Mouse (Mus musculus): Measurements from ENCODE around the gene Gfer.

Gene Gfer

DNA sequence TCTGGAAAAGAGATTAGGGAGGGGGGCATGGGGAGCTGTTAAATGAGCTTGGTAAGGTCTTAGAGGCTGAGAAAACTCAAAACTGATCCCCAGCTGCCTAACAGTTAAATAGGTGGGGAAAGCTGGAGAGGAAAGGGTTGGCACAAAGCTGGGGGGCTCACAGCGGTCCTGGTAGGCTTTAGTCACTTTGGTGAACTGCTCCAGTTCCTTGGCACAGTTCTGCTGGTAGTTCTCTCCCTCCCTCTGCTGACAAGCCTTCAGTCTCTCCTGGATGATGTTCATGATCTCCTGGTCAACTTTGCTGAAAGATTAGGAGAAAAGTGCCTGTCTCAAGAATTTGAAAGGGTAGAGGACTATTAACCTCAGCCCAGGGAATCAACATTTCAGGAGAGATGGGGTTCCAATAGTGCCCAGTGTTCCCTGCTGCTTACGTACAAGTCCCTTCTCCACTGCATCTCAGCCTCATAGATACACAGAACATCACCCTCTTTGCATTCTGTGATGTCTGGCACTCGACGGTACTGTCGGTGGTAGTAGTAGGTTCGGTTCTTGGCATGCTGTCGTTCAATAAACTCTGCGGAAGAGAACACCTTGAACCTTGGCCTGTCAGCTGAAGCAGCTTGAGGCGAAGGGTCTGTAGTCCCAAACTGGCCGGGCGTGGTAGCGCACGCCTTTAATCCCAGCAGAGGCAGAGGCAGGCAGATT is 26.4 kb upstream of the Gfer start:
- 36% methylated on average over 13 of the region's 13 CpGs for WGBS

DNA sequence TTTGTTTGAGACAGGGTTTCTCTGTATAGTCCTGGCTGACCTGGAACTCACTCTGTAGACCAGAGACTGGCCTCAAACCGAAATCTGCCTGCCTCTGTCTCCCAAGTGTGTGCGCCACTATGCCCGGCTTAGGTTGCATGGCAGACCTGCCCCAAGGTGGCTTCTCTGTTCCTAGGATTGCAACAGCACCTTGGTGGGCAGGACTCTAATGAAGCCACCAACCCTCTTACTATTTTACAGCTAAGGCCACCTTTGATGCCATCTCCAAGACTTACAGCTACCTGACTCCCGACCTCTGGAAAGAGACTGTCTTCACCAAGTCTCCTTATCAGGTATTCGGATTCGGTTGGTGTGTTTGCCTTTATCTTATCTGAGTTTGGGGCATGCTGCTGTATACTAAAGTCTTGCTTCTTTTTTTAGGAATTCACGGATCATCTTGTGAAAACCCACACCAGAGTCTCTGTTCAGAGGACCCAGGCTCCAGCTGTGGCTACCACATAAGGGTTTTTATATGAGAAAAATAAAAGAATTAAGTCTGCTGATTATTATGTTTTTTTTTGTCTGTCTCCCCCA is 25.5 kb upstream of the Gfer start:
- WGBS = 51% methylated on average over 7 of the region's 7 CpGs

DNA sequence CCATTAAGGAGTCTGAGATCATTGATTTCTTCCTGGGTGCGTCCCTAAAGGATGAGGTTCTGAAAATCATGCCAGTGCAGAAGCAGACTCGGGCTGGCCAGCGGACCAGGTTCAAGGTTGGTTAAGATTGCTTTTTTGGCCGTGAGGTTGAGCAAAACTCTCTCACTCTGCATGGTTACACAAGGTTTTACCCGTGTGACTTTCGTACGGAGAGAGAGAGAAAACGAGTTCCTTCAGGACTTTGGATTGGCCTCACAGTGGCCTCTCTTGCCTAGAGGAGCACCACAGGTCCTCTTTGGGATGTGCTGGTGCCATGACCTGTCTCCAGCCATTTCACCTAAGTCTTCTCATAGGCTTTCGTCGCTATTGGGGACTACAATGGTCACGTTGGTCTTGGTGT is 24.7 kb upstream of the Gfer start:
- 1% methylated on average over 11 of the region's 11 CpGs for WGBS

DNA sequence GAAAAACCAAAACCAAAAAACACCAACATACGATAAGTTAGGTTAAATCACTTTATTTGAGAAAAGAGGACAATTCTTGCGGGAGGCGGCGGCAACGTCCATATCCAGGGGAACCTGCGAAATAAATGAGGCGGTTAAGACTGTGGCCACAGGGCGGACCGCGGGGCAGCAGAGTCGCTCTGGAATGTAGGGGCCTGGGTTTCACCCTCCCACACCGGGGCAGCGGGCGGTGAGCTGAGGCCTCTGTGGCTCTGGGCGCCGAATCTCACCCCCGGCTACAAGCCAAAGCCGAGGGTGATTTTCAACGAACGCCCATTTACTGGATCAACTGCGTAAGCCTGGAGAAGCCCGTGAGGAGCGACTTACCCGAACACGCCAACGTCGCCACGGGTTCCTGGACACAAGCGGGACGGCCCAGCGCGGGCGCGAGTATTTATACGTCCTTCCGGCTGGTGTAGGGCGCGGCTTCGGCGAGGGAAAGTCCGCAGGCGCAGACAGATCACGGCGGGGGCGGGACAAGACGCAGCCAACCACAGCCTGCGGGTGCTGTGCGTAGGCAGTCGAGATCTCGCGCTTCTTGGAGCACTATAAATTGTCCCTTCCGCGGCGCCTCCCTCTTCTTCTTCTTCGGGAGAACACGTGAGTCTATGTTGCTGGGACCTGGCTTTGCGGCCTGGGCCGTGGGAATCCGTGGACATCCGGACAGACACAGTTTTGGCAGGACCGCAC is 23.7 kb upstream of the Gfer start:
- under 1% methylated on average over 61 of the region's 61 CpGs for WGBS

DNA sequence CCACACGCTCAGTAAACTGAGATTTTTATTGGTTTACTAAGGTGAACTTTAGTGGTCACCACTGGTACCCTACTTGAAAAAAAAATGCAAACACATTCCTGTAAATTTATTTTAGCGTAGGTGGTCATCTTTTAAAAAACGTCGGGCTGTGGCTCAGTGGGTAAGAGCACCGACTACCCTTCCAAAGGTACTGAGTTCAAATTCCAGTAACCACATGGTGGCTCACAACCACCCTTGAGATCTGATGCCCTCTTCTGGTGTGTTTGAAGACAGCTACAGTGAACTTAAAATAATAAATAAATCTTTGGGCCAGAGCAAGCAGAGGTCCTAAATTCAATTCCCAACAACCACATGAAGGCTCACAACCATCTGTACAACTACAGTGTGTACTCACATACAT is 23.0 kb upstream of the Gfer start:
- WGBS = 70% methylated on average over 5 of the region's 5 CpGs

DNA sequence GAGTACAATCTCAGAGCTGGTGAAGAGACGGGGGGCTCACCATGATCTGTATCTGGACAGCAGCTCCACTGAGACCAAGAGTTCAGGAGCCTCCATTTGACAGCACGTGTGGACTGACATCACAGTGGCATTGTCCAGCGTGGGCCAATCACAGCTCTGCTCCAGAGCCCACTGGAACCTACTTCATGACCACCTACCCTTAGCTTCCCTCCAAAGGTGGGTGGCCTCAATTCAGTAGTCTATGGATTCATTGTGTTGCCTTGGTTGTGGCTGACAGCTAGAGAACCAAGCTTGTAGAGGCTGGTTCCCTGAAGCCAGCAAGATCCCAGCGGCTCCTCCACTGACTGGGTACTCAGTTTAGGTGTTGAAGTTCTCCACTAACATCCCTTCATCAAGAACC is 22.0 kb upstream of the Gfer start, which contains the start of the genes Rnf151 and Rps2:
Gene Rnf151, minus strand, starts transcription at position 121 of the 400 bp plus-strand sequence.
Gene Rps2, plus strand, starts transcription at position 174 of the 400 bp plus-strand sequence.
- WGBS = 69% methylated on average over 4 of the region's 4 CpGs

DNA sequence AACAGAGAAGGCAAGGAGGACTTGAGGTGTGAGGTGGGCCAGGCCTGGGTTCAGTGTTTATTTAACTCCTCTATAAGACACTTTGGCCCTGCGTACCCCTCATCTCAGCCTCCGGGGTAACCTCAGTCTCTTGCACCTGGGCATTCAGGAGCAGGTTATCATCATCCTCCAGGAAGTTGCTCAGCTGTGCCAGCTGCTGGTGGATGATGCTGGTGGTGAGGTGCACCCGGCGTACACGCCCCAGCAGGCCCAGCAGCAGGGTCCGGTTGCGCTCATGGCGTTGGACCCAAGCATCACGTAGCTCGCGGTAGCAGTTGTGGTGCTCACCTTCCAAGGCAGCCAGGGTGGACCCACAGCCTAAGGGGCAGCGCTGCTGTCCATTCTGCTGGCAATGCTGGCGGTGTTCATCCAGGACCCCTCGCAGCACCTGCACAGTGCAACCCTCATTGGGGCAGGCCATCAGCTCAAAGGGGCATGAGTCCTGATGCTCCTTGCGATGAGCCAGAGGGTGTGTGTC is 20.3 kb upstream of the Gfer start:
- 95% methylated on average over 15 of the region's 15 CpGs for WGBS

DNA sequence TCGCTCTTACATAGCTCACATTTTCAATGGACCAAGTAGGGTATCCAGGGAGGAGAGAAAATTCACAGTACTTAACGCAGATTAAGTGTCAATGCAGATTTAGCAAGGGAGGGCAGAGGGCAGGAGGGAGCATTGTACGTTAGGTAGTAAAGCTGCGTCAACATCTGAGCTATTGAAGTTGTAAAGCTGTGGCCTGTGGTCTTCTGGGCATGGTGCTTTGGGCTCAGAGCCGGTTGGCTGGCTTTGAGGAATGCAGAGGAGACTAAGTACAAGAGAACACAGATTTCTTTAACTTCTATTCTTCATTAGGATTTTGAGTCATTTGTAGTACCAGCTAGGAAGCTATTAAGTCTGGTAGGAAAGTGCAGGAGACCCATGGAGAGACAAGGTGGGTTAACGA is 19.6 kb upstream of the Gfer start:
- 69% methylated on average over 6 of the region's 6 CpGs for WGBS

DNA sequence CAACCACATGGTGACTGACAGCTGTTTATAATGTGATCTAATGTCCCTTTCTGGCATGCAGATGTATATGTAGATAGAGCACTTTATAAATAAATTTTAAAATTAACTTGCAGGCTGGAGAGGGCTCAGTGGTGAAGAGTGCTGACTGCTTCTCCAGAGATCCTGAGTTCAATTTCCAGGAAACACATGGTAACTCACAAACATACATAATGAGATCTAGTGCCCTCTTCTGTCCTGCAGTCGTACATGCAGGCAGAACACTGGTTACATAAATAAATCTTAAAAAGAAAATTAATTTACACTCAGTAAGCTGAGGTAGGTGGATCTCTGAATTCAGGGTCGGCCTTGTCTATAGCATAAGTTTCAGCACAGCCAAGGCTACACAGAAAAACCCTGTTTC is 12.7 kb upstream of the Gfer start:
- WGBS = 15% methylated on average over 2 of the region's 2 CpGs

DNA sequence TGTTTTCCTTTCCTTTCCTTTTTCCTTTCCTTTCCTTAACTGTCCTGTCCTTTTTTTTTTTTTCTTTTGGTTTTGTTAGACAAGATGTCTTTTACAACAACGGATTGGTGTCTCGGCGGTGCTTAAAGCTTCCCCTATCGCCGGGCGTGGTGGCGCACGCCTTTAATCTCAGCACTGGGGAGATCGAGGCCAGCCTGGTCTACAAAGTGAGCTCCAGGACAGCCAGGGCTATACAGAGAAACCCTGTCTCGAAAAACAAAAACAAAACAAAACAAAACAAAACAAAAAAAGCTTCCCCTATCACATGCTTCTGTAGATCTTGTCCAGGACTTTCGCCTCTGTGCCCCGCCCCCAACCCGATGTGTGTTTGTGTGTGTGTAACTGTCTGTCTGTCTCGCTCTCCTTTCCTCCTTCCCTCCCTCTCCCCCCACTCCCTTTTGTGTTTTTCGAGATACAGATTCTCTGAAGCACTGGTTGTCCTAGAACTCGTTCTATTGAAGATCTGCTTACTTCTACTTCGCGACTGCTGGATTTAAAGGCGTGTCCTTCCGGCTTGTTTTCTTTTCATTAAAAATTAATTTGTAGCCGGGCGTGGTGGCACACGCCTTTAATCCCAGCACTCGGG is 12.0 kb upstream of the Gfer start:
- 4% methylated on average over 24 of the region's 24 CpGs for WGBS

DNA sequence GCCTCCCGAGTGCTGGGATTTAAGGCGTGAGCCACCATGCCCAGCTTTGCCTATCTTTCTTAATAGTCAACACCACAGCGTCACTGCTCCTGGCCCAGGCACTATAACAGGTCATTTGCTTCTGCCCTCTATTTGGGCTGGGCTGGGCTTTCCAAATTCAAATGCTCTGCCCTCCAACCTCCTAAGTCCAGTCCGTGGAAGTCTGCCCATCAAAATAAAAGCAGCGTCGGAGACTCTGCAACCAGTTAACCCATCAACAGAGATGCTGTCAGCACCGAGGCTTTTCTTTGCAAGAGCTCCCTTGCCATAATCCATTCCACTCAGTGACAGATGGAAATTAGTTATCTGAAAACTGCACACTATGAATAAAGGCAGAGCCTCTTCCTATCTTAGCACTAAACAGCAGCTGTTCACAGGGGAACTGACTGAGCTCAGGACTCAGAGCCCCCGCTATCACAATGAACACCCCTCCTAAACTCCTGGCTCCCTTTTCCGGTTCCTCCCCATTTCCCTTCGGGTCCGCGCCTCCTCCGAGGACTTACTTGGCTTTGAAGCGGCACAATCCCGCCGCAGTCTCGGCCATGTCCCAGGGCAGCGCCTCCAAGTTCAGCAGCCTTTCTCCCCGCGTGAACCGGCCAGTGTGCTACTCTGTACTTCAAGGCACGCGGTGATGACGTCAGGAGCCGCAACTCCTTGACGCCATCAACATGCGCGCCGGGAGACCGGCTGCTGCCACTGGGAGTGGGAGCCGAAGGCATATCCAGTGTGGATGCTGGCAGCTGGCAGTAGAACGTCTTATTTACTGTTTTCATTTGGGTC is 11.2 kb upstream of the Gfer start, which contains the start of gene Tbl3:
Gene Tbl3, minus strand, starts transcription at position 679 of the 819 bp plus-strand sequence.
- 3% methylated on average over 32 of the region's 32 CpGs for WGBS

DNA sequence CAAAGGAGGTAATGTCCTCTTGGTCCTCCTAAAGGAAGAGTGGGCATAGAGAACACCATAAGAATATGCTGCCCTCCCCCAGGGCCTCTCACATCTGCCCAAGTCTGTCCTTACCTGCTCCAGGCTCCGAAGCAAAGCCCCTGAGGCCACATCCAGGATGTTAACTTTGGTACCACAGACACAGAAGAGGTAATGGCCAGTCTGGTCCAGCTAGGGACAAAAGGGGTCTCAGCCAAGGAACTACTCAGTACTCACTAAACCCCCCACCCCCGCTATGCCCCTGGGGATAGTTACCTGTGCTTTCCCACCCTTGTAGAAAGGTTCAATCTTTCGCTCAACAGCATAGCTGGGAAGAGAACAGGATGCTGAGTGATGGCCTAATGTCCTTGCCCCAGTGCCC is 9.9 kb upstream of the Gfer start:
- WGBS = 95% methylated on average over 3 of the region's 3 CpGs

DNA sequence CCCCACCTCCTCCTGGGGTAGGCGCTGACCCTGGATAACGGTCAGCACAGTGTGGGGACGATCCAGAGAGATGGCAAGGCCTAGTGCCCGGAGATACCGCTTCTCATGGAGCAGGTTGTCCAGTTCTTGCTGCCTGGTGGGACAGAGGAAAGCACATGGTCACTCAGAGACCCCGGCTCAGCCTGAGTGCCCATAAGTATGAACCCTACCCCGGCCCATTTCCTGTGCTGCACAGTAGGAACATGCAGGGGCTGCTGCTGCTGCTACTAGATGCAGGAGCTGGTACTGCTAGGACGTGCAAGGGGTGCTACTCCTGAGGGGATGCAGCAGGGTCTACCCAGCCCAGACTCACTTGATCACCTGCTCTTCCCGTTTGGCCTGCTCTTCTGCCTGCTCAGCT is 5.3 kb upstream of the Gfer start:
- 94% methylated on average over 9 of the region's 9 CpGs for WGBS

DNA sequence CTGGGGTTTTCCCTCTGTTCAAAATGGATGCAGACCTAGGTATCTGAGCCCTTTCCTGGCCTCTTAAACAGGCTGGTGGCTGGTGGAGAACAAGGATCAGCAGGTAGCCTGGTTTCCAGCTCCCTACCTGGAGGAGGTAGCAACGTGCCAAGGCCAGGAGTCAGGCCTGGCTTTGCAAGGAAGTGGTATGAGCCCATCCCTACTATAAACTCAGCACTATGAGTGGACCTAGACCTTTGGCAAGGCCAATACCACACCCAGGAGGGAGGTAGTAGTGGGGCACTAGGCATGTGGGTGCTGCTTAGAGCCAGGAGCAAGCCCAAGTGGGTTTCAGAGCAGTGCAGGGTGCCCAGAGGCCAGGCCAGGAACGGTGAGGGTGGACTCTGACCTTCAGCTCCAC is 3.5 kb upstream of the Gfer start:
- WGBS = 92% methylated on average over 2 of the region's 2 CpGs

DNA sequence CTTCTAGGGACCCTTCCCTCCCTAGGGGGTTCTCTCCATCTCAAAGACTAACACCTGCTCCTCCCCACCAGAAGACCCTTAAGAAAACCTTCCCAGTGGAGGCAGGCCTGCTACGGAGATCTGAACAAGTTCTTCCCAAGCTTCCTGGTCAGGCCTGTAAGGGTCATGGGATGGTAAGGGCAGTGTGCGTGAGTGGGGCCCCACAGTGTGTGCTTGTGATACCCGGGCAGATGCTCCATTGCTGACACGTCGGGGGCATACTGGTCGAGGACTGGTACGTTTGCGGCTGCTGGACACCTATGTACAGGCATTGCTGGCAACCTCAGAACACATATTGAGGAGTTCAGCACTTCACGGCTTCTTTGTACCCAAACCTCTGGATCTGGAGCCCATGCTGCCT is 2.8 kb upstream of the Gfer start:
- 75% methylated on average over 9 of the region's 9 CpGs for WGBS

DNA sequence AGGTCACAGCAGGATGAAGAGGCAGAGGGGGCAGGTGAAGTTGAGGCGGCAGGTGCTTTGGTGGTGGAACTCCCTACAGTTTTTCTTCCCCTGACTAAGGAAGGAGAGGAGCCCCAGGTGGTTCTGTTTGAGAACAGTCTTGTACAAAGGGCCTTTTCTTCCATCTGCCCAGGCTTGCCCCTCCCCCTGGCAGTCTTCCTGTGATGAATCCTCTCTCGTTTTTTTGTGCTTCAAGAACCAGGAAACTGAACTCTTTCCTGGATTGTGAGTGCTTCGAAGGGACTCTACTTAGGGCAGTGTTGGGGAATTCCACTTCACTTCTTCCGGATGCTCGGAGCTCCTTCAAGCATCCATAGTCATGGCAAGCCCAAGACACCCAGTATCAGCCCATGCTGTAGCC is 2.0 kb upstream of the Gfer start:
- WGBS = 15% methylated on average over 5 of the region's 5 CpGs

DNA sequence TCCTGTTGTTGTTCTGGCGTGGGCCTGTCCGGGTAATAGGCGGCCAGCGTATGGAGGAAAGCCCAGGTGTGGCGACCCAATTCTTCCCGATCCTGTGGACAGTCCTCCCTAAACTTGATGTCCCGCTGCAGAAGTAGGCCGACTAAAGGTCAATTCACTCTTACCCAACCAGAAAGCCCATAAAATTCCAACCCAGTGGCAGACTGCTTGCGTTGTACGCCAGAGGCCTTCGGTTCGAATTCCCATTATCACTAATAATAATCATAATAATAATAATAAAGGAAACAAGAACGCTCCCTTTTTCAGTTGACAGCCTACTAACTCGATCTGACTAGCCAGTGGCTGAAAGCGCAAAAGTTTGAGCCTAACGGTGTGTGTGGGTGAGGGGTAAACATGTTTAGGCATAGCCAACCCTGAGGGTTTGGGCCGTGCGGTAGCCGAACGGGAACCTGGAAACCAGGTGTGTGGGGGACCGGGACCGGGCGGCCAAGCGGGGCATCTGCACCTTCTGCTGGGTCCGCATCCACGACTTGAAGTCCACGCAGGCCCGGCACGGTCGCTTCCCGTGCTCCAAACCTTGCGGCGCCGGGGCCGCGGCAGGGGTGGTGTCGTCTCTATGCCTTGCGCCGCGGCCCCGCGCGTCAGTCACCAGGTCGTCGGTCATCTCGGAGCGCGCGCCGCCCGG is 488 bp downstream of the Gfer start:
- WGBS = 8% methylated on average over 51 of the region's 51 CpGs

DNA sequence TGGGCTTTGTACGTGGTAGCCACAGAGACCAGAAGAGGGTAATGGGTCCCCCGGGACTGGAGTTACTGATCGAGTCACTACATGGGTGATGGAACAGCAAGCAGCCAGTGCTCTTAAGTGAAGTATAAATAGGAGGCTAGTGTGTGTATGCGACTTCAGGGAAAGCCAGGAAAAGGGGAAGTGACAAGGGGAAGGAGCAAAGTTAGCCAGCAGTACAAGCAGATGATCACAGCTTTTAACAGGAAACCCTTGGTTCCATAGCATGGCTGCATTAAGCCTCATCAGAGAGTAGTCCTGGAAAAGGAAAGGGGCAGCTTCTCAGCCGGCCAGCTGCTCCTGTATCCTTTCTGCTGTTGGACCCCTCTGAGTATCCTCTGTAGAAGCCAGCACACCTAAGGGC is 3.6 kb downstream of the Gfer start:
- 86% methylated on average over 5 of the region's 5 CpGs for WGBS

DNA sequence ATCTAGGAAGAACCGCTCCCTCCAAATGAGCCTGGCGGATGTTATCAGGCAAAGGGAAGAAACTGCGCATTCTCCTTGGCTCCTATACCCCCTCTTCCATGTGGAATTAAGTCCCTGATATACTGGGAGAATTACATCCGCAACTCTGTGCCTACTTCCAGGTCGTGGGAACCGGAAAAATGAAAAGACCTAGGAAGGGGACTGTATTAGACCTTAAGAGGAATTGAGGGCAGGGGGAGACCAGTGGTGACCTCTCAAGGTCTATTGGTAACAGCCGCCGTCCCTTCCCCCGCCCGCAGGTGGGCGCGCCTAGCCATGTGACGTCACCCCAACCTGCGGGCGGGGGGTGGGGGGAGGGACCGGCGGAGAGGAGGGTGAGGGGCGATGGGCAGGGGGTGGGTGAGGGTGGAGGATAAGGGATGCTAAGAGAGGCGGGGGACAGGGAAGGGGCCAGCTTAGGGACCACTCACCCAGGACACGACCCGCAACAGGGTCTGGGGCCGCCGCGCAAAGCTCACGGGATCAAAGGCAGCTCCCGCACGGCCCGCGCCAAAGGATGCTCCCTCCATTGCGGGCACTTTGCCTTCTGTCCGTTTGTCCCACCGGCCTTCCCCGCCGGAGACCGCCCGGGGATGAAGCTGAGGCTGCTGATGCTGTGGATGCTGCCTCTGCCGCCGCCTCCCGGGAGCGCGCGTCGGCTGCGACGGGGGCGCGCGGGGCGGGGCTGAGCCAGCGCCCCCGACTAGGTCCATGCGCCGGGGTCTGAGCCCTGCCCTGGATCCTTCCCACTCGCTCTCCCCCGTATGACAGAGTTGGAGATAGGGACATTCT is 6.5 kb downstream of the Gfer start, which contains the start of gene Syngr3:
Gene Syngr3, minus strand, starts transcription at position 705 of the 831 bp plus-strand sequence.
- WGBS = 1% methylated on average over 55 of the region's 55 CpGs

DNA sequence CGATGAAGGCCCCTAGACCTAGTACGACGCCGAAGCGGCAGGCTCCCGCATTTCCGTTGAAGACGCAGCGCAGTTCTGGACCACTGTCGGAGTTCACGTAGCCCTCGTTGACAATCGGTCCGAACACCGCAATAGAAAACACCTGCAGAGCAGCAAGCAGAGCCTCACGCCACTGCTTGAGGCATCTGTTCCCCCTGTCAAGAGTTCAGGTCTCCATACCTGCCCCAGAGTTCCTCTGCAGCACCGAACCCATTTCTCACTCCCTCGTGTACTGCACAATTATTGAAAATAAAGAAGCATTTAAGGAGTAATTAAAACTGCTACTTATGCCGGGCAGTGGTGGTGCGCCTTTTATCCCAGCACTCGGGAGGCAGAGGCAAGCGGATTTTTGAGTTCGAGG is 8.4 kb downstream of the Gfer start:
- WGBS = 22% methylated on average over 23 of the region's 23 CpGs

Data from cerebral cortex, adult 2 months (tissue).